In genomic region chr5:31192045-31192938, GRCm38 (mm10) we compare ENCODE assay signal across 8 mouse cellular contexts. TPM values are rescaled to one million over a fixed set of nuclear protein-coding genes. Genes with fewer than 3 reads are reported as not detected.
DNase-seq lines count a peak whose midpoint lies in the region; ATAC-seq and TF ChIP-seq lines count a peak whose summit lies in the region.

No protein-coding gene starts in this region.

- H3K27ac ChIP-seq in forebrain, embryonic 11.5 days (ENCODE audit: low read depth, low read length): peak overlapping the region; percentile 33; the same call in 1 of the 2 replicates
- H3K27ac ChIP-seq in midbrain, embryonic 16.5 days (ENCODE audit: low read length): peak overlapping the region; percentile 81

- 16% methylated on average over 42 of the region's 42 CpGs for WGBS in forebrain, embryonic 11.5 days
- WGBS in midbrain, embryonic 16.5 days: 15% methylated on average over 42 of the region's 42 CpGs

- no peaks in the 10 kb centered on the region for H3K9me3 ChIP-seq in G1E (replicated peaks)
- H3K9me3 ChIP-seq in forebrain, embryonic 11.5 days (ENCODE audit: control insufficient read depth, low read length): no peaks in the 10 kb centered on the region
- H3K9me3 ChIP-seq in midbrain, embryonic 16.5 days (replicated peaks; ENCODE audit: control insufficient read depth, low read length, poor library complexity, severe bottlenecking): no peaks in the 10 kb centered on the region

- ATAC-seq in G1E (ENCODE audit: extremely low read depth, insufficient number of reproducible peaks, low FRiP score, poor library complexity, severe bottlenecking): no peak
- ATAC-seq in forebrain, embryonic 11.5 days (replicated peaks; ENCODE audit: low FRiP score): no peak
- ATAC-seq in midbrain, embryonic 16.5 days: peak; percentile 72

- H3K27me3 ChIP-seq in G1E (ENCODE audit: insufficient read depth, low read length): no peaks in the 10 kb centered on the region
- no peaks in the 10 kb centered on the region for H3K27me3 ChIP-seq in forebrain, embryonic 11.5 days (ENCODE audit: control insufficient read depth, insufficient read depth, low read length)
- no peaks in the 10 kb centered on the region for H3K27me3 ChIP-seq in midbrain, embryonic 16.5 days (ENCODE audit: control insufficient read depth, insufficient read depth, low read depth, low read length)

- H3K4me3 ChIP-seq in G1E (ENCODE audit: low read depth, low read length): peak overlapping the region; percentile 88
- H3K4me3 ChIP-seq in forebrain, embryonic 11.5 days (ENCODE audit: low read depth, low read length): peak overlapping the region; percentile 83
- H3K4me3 ChIP-seq in midbrain, embryonic 16.5 days (ENCODE audit: low read depth, low read length): peak overlapping the region; percentile 77

- peak overlapping the region; percentile 74 for H3K9ac ChIP-seq in forebrain, embryonic 11.5 days (ENCODE audit: low read length)
- peak overlapping the region; percentile 77 for H3K9ac ChIP-seq in midbrain, embryonic 16.5 days (ENCODE audit: low read depth, low read length)

- H3K4me1 ChIP-seq in G1E (ENCODE audit: insufficient read depth, low read depth, low read length): peaks cover 47% of the 10 kb centered on the region
- H3K4me1 ChIP-seq in forebrain, embryonic 11.5 days (replicated peaks; ENCODE audit: control insufficient read depth, insufficient read depth, low read length): 0 out of 2 replicates have a peak, but pooled peaks cover 3% of the 10 kb centered on the region
- peaks cover 20% of the 10 kb centered on the region for H3K4me1 ChIP-seq in midbrain, embryonic 16.5 days (ENCODE audit: control insufficient read depth, insufficient read depth, low read length)

- peaks cover 74% of the 10 kb centered on the region for H3K36me3 ChIP-seq in G1E (replicated peaks)
- peaks cover 15% of the 10 kb centered on the region; the same call in 1 of the 2 replicates for H3K36me3 ChIP-seq in forebrain, embryonic 11.5 days (ENCODE audit: control insufficient read depth, insufficient read depth, low read length)
- H3K36me3 ChIP-seq in midbrain, embryonic 16.5 days (ENCODE audit: control insufficient read depth, insufficient read depth, low read length): peaks cover 49% of the 10 kb centered on the region

- H3K4me2 ChIP-seq in forebrain, embryonic 11.5 days (ENCODE audit: low read depth, low read length, severe bottlenecking): peak overlapping the region; percentile 53
- peak overlapping the region; percentile 68 for H3K4me2 ChIP-seq in midbrain, embryonic 16.5 days (ENCODE audit: low read length)

- DNase-seq in heart, adult 11 months: peak; percentile 67
- DNase-seq in heart, adult 9 months (ENCODE audit: low spot score in 2 of 2): no peak
- DNase-seq in G1E (ENCODE audit: low spot score): no peak
- no peak for DNase-seq in forebrain, embryonic 11.5 days (ENCODE audit: low spot score)
- DNase-seq in kidney, postnatal 4 days: peak; percentile 81 to 89
- no peak for DNase-seq in layer of hippocampus, adult 9-11 months
- DNase-seq in thymus, postnatal 25 days: no peak

- no peak for TF ChIP-seq CTCF in G1E (IDR thresholded peaks at IDR 0.05; ENCODE audit: low read depth, low read length)

RNA-seq across cellular contexts. Expression of gene Snx17, which starts 0.7 kb away (rescaled TPM):
- total RNA-seq in G1E (2014; fragmentation: Nextera tagmentation): 35.3 and 42.8 TPM in 2 replicates
- 56.5 and 65.1 TPM in 2 replicates for total RNA-seq in G1E (2017)
- polyA plus RNA-seq in G1E (2012): 36.0 and 37.0 TPM in 2 replicates
- polyA plus RNA-seq in forebrain, embryonic 11.5 days (2014; fragmentation: Nextera tagmentation; extraction: Ambion mirVana): 142 and 144 TPM in 2 replicates
- 117 and 125 TPM in 2 replicates for polyA plus RNA-seq in midbrain, embryonic 16.5 days (2015; fragmentation: Nextera tagmentation; extraction: Ambion mirVana)

RNA-seq across cellular contexts. Expression of gene Eif2b4, which starts 0.9 kb away (rescaled TPM):
- total RNA-seq in G1E (2014; fragmentation: Nextera tagmentation) (43.3 and 104 TPM in 2 replicates), G1E (2017) (43.6 and 49.3 TPM in 2 replicates)
- polyA plus RNA-seq in G1E (2012): 139 and 201 TPM in 2 replicates
- polyA plus RNA-seq in forebrain, embryonic 11.5 days (2014; fragmentation: Nextera tagmentation; extraction: Ambion mirVana): 68.8 and 83.8 TPM in 2 replicates
- polyA plus RNA-seq in midbrain, embryonic 16.5 days (2015; fragmentation: Nextera tagmentation; extraction: Ambion mirVana): 81.5 and 93.8 TPM in 2 replicates

RNA-seq across cellular contexts. Expression of gene Zfp513, which starts 9.8 kb away (rescaled TPM):
- 9.4 and 12.2 TPM in 2 replicates for total RNA-seq in G1E (2014; fragmentation: Nextera tagmentation)
- total RNA-seq in G1E (2017): 7.0 and 7.6 TPM in 2 replicates
- 35.7 and 48.2 TPM in 2 replicates for polyA plus RNA-seq in G1E (2012)
- 10.0 TPM in 2 replicates for polyA plus RNA-seq in forebrain, embryonic 11.5 days (2014; fragmentation: Nextera tagmentation; extraction: Ambion mirVana)
- polyA plus RNA-seq in midbrain, embryonic 16.5 days (2015; fragmentation: Nextera tagmentation; extraction: Ambion mirVana): 12.6 and 14.3 TPM in 2 replicates

RNA-seq across cellular contexts. Expression of gene Gtf3c2, which starts 12.3 kb away (rescaled TPM):
- 161 and 164 TPM in 2 replicates for total RNA-seq in G1E (2014; fragmentation: Nextera tagmentation)
- 51.1 and 65.1 TPM in 2 replicates for total RNA-seq in G1E (2017)
- 57.0 and 88.3 TPM in 2 replicates for polyA plus RNA-seq in G1E (2012)
- polyA plus RNA-seq in forebrain, embryonic 11.5 days (2014; fragmentation: Nextera tagmentation; extraction: Ambion mirVana): 101 and 109 TPM in 2 replicates
- 61.7 and 63.6 TPM in 2 replicates for polyA plus RNA-seq in midbrain, embryonic 16.5 days (2015; fragmentation: Nextera tagmentation; extraction: Ambion mirVana)

RNA-seq across cellular contexts. Expression of gene Gm29609, which starts 12.6 kb away (rescaled TPM):
- total RNA-seq in G1E (2014; fragmentation: Nextera tagmentation) (5.4 and 7.1 TPM in 2 replicates), G1E (2017) (2.8 and 4.4 TPM in 2 replicates)
- 4.3 and 7.2 TPM in 2 replicates for polyA plus RNA-seq in G1E (2012)
- polyA plus RNA-seq in forebrain, embryonic 11.5 days (2014; fragmentation: Nextera tagmentation; extraction: Ambion mirVana): 2.1 and 2.3 TPM in 2 replicates
- 1.9 and 2.8 TPM in 2 replicates for polyA plus RNA-seq in midbrain, embryonic 16.5 days (2015; fragmentation: Nextera tagmentation; extraction: Ambion mirVana)

Comparison
In these comparisons a context has a peak if more than half of its experiments do, and no peak if none do; other contexts are left out.
1. DNase-seq: peak in heart, adult 11 months (single experiment) and kidney, postnatal 4 days (2 of 2); none in heart, adult 9 months (0 of 2), G1E (single experiment), forebrain, embryonic 11.5 days (single experiment), layer of hippocampus, adult 9-11 months (single experiment) and thymus, postnatal 25 days (single experiment).
2. Peak in every context shown above with its lines, with median percentiles within 50 percentile points of each other: H3K4me3 ChIP-seq.